ENCODE assay signal across 8 mouse cellular contexts in genomic region chr10:119239969-119240721, GRCm38 (mm10). TPM values are rescaled to one million over a fixed set of nuclear protein-coding genes. Genes with fewer than 3 reads are reported as not detected.
A peak's percentile ranks its signal among the peaks of the same experiment; 100 is the strongest.
DNase-seq lines count a peak whose midpoint lies in the region; ATAC-seq and TF ChIP-seq lines count a peak whose summit lies in the region.

TSS of gene Cand1 (minus strand) at chr10:119240055.

- peak within 1 kb of the TSS; percentile 85 for H3K4me2 ChIP-seq in heart, embryonic 11.5 days
- peak within 1 kb of the TSS; percentile 61 for H3K4me2 ChIP-seq in kidney, embryonic 16.5 days (replicated peaks; ENCODE audit: low read depth, low read length)
- peak within 1 kb of the TSS; percentile 100 for H3K4me2 ChIP-seq in myocyte (ENCODE audit: low read depth)

- H3K4me3 ChIP-seq in C2C12 (ENCODE audit: insufficient read depth, poor library complexity, severe bottlenecking) (peak within 1 kb of the TSS; percentile 83), myocyte (peak within 1 kb of the TSS; percentile 66)
- H3K4me3 ChIP-seq in erythroblast, embryonic 14.5 days (replicated peaks) = peak within 1 kb of the TSS; percentile 97
- H3K4me3 ChIP-seq in heart, embryonic 11.5 days (ENCODE audit: low read depth, low read length) = peak within 1 kb of the TSS; percentile 99
- peak within 1 kb of the TSS; percentile 97 for H3K4me3 ChIP-seq in kidney, embryonic 16.5 days (ENCODE audit: low read length)
- H3K4me3 ChIP-seq in liver, adult 2 months (ENCODE audit: insufficient read depth, low read depth, low read length) = peak within 1 kb of the TSS; percentile 89

- H3K79me2 ChIP-seq in C2C12 (ENCODE audit: control insufficient read depth, insufficient read depth) (peaks cover 47% of the 10 kb centered on the region), myocyte (ENCODE audit: control insufficient read depth, insufficient read depth) (peaks cover 44% of the 10 kb centered on the region)
- peaks cover 21% of the 10 kb centered on the region; the same call in 1 of the 2 replicates for H3K79me2 ChIP-seq in liver, adult 2 months (ENCODE audit: control insufficient read depth, insufficient read depth, low read length)

- no peaks in the 10 kb centered on the region for H3K9me3 ChIP-seq in erythroblast, embryonic 14.5 days (ENCODE audit: control insufficient read depth, low read length)
- H3K9me3 ChIP-seq in heart, embryonic 11.5 days (replicated peaks; ENCODE audit: control insufficient read depth, low read length) = no peaks in the 10 kb centered on the region
- no peaks in the 10 kb centered on the region for H3K9me3 ChIP-seq in kidney, embryonic 16.5 days (ENCODE audit: low read length)

- peak; percentile 99 for ATAC-seq in heart, embryonic 11.5 days (replicated peaks; ENCODE audit: insufficient number of reproducible peaks, low FRiP score, low TSS enrichment)
- peak; percentile 99 for ATAC-seq in kidney, embryonic 16.5 days (ENCODE audit: low FRiP score, low TSS enrichment)

- H3ac ChIP-seq in C2C12 (ENCODE audit: control insufficient read depth, insufficient read length, low read depth) (peak within 1 kb of the TSS; percentile 99), myocyte (ENCODE audit: control insufficient read depth, insufficient read length) (peak within 1 kb of the TSS; percentile 95)

- H3K79me3 ChIP-seq in C2C12 (ENCODE audit: low read depth) = peaks cover 41% of the 10 kb centered on the region

- peaks cover 23% of the 10 kb centered on the region for H3K4me1 ChIP-seq in erythroblast, embryonic 14.5 days (ENCODE audit: control insufficient read depth)
- peaks cover 10% of the 10 kb centered on the region for H3K4me1 ChIP-seq in heart, embryonic 11.5 days (ENCODE audit: control insufficient read depth, insufficient read depth, low read length)
- peaks cover 17% of the 10 kb centered on the region for H3K4me1 ChIP-seq in kidney, embryonic 16.5 days (ENCODE audit: insufficient read depth, low read length)
- H3K4me1 ChIP-seq in liver, adult 2 months (ENCODE audit: control insufficient read depth, insufficient read depth, low read length) = peaks cover 3% of the 10 kb centered on the region

- TF ChIP-seq CTCF in C2C12 (IDR thresholded peaks at IDR 0.05; ENCODE audit: control insufficient read depth, insufficient read depth, insufficient read length) = no peak
- TF ChIP-seq CTCF in brain, embryonic 14.5 days (IDR thresholded peaks at IDR 0.05; ENCODE audit: borderline replicate concordance, extremely low read depth, insufficient read depth, insufficient read length) = no peak
- TF ChIP-seq CTCF in liver, adult 2 months (IDR thresholded peaks at IDR 0.05; ENCODE audit: low read depth, low read length) = no peak

- peak within 1 kb of the TSS; percentile 98 for H3K27ac ChIP-seq in heart, embryonic 11.5 days (ENCODE audit: low read depth, low read length)
- H3K27ac ChIP-seq in kidney, embryonic 16.5 days (ENCODE audit: low read length) = peak within 1 kb of the TSS; percentile 99
- H3K27ac ChIP-seq in liver, adult 2 months (replicated peaks; ENCODE audit: insufficient read depth, low read depth, low read length) = peak within 1 kb of the TSS; percentile 89

- peak; percentile 99 for DNase-seq in brain, embryonic 14.5 days (ENCODE audit: low read depth)
- peak; percentile 99 for DNase-seq in liver, adult 2 months (ENCODE audit: extremely low read depth, low read depth, low spot score)
- peak; percentile 99 for DNase-seq in splenic B cell, adult 2 months (ENCODE audit: low read depth, low spot score)

- WGBS in heart, embryonic 11.5 days (ENCODE audit: insufficient replicate concordance) = under 1% methylated on average over 57 of the region's 67 CpGs
- WGBS in kidney, embryonic 16.5 days = under 1% methylated on average over 66 of the region's 67 CpGs
- WGBS in liver, adult 2 months = under 1% methylated on average over 65 of the region's 67 CpGs

- H3K27me3 ChIP-seq in C2C12 (ENCODE audit: control insufficient read depth, insufficient read depth, insufficient read length) (no peaks in the 10 kb centered on the region), myocyte (ENCODE audit: control insufficient read depth, insufficient read depth, insufficient read length) (no peaks in the 10 kb centered on the region)
- no peaks in the 10 kb centered on the region for H3K27me3 ChIP-seq in erythroblast, embryonic 14.5 days (ENCODE audit: control insufficient read depth)
- no peaks in the 10 kb centered on the region for H3K27me3 ChIP-seq in heart, embryonic 11.5 days (ENCODE audit: control insufficient read depth, insufficient read depth, low read length)
- no peaks in the 10 kb centered on the region for H3K27me3 ChIP-seq in kidney, embryonic 16.5 days (ENCODE audit: insufficient read depth, low read length)
- no peaks in the 10 kb centered on the region for H3K27me3 ChIP-seq in liver, adult 2 months (ENCODE audit: control insufficient read depth, insufficient read depth, low read length)
- H3K27me3 ChIP-seq in splenic B cell, adult 2 months (ENCODE audit: control insufficient read depth, insufficient read depth, low read length, poor library complexity, severe bottlenecking) = no peaks in the 10 kb centered on the region

- H3K9ac ChIP-seq in heart, embryonic 11.5 days (ENCODE audit: low read depth, low read length) = peak within 1 kb of the TSS; percentile 90
- H3K9ac ChIP-seq in kidney, embryonic 16.5 days (replicated peaks; ENCODE audit: low read length) = peak within 1 kb of the TSS; percentile 98
- H3K9ac ChIP-seq in liver, adult 2 months (ENCODE audit: low read depth, low read length) = peak within 1 kb of the TSS; percentile 97

- peak; percentile 94; the same call in 1 of the 2 replicates for TF ChIP-seq POLR2A in brain, embryonic 14.5 days (IDR thresholded peaks at IDR 0.05; ENCODE audit: borderline replicate concordance, extremely low read depth, insufficient read depth, insufficient read length, poor library complexity, severe bottlenecking)
- peak; percentile 84 for TF ChIP-seq POLR2A in liver, adult 2 months (IDR thresholded peaks at IDR 0.05; ENCODE audit: extremely low read depth, insufficient read depth, low read length)
- peak; percentile 92 for TF ChIP-seq POLR2A in myocyte (IDR thresholded peaks at IDR 0.05; ENCODE audit: insufficient read length, low read depth)

- H3K36me3 ChIP-seq in C2C12 (ENCODE audit: control insufficient read depth, insufficient read depth) = peaks cover 29% of the 10 kb centered on the region
- peaks cover 12% of the 10 kb centered on the region for H3K36me3 ChIP-seq in erythroblast, embryonic 14.5 days (ENCODE audit: control insufficient read depth)
- peaks cover 4% of the 10 kb centered on the region; the same call in 1 of the 2 replicates for H3K36me3 ChIP-seq in heart, embryonic 11.5 days (ENCODE audit: control insufficient read depth, insufficient read depth, low read length)
- H3K36me3 ChIP-seq in kidney, embryonic 16.5 days (ENCODE audit: insufficient read depth, low read length) = peaks cover 7% of the 10 kb centered on the region; the same call in 1 of the 2 replicates
- H3K36me3 ChIP-seq in liver, adult 2 months (ENCODE audit: control insufficient read depth, insufficient read depth, low read length) = no peaks in the 10 kb centered on the region; the same call in 1 of the 2 replicates
- no peaks in the 10 kb centered on the region for H3K36me3 ChIP-seq in myocyte (ENCODE audit: control insufficient read depth, insufficient read depth)
- H3K36me3 ChIP-seq in splenic B cell, adult 2 months (ENCODE audit: control insufficient read depth, insufficient read depth, low read length, poor library complexity, severe bottlenecking) = no peaks in the 10 kb centered on the region

TF ChIP-seq in C2C12, 6 proteins besides CTCF, POLR2A, EP300 and RAD21:
- no peak for TF ChIP-seq MYOD1 (IDR thresholded peaks at IDR 0.05; ENCODE audit: control insufficient read depth, insufficient read length, low read depth)
- TF ChIP-seq MYOG (IDR thresholded peaks at IDR 0.05; ENCODE audit: control insufficient read depth, extremely low read depth, insufficient read length) = no peak
- TF ChIP-seq USF1 (IDR thresholded peaks at IDR 0.05; ENCODE audit: low read depth) = peak; percentile 62
- no peak for TF ChIP-seq FOSL1 (IDR thresholded peaks at IDR 0.05; ENCODE audit: insufficient read depth, low read length, poor library complexity, severe bottlenecking)
- no peak for TF ChIP-seq CEBPB (IDR thresholded peaks at IDR 0.05; ENCODE audit: low read depth)
- TF ChIP-seq MAX (IDR thresholded peaks at IDR 0.05) = peak; percentile 95

TF ChIP-seq in myocyte, 11 proteins besides CTCF, POLR2A, EP300 and RAD21:
- no peak for TF ChIP-seq TCF12 (IDR thresholded peaks at IDR 0.05; ENCODE audit: insufficient read depth, poor library complexity, severe bottlenecking)
- TF ChIP-seq MAX (IDR thresholded peaks at IDR 0.05; ENCODE audit: low read depth) = peak; percentile 81
- peak in 1 of 3 experiments; percentile 41 for TF ChIP-seq MYOD1 (IDR thresholded peaks at IDR 0.05; ENCODE audit: control insufficient read depth in 1 of 3, insufficient read length in 2 of 3, low read depth in 2 of 3)
- no peak for TF ChIP-seq REST (IDR thresholded peaks at IDR 0.05; ENCODE audit: insufficient read depth, insufficient read length)
- no peak for TF ChIP-seq TCF3 (IDR thresholded peaks at IDR 0.05; ENCODE audit: insufficient read length, low read depth)
- TF ChIP-seq USF1 (IDR thresholded peaks at IDR 0.05; ENCODE audit: low read depth) = peak; percentile 73
- peak; percentile 64 for TF ChIP-seq SRF (IDR thresholded peaks at IDR 0.05; ENCODE audit: control insufficient read depth, insufficient read length, low read depth)
- no peak for TF ChIP-seq MYOG (IDR thresholded peaks at IDR 0.05; ENCODE audit: control insufficient read depth in 1 of 3, insufficient read depth in 1 of 3, insufficient read length in 2 of 3, low read depth in 2 of 3)
- TF ChIP-seq CEBPB (IDR thresholded peaks at IDR 0.05; ENCODE audit: insufficient read depth, poor library complexity, severe bottlenecking) = no peak
- peak; percentile 57 for TF ChIP-seq E2F4 (IDR thresholded peaks at IDR 0.05; ENCODE audit: insufficient read depth)
- peak; percentile 92 for TF ChIP-seq POLR2AphosphoS2 (IDR thresholded peaks at IDR 0.05; ENCODE audit: insufficient read length, low read depth)

RNA-seq across cellular contexts. Expression of gene Cand1, which starts in this region (rescaled TPM):
- 55.5 TPM for polyA plus RNA-seq in C2C12 (2012; fragmentation: generic; extraction: Trizol)
- 60.5 and 70.5 TPM in 2 replicates for polyA plus RNA-seq in brain, embryonic 14.5 days (2012; rRNA removed)
- polyA plus RNA-seq in erythroblast, embryonic 14.5 days (2012) = 0.46 and 0.50 TPM in 2 replicates
- polyA plus RNA-seq in heart, embryonic 11.5 days (2014; fragmentation: Nextera tagmentation; extraction: Ambion mirVana) = 66.3 and 78.8 TPM in 2 replicates
- 50.7 and 60.3 TPM in 2 replicates for polyA plus RNA-seq in kidney, embryonic 16.5 days (2015; fragmentation: Nextera tagmentation; extraction: Ambion mirVana)
- total RNA-seq in liver, adult 2 months (2014; rRNA removed) = 30.2 and 34.9 TPM in 2 replicates
- 15.2 and 17.7 TPM in 2 replicates for polyA plus RNA-seq in liver, adult 2 months (2012; rRNA removed)
- polyA plus RNA-seq in myocyte (2012; fragmentation: generic; extraction: Trizol) = 30.8 TPM

Comparison
In these comparisons a context has a peak if more than half of its experiments do, and no peak if none do; other contexts are left out.
1. Peak in every context shown above with its lines: DNase-seq, ATAC-seq, H3K4me3 ChIP-seq and H3K27ac ChIP-seq.
2. RNA of gene Cand1 (polyA plus RNA-seq): 60.5 to 70.5 TPM in brain, embryonic 14.5 days, 66.3 to 78.8 TPM in heart, embryonic 11.5 days, 55.5 TPM in C2C12 (single experiment), 50.7 to 60.3 TPM in kidney, embryonic 16.5 days, 30.8 TPM in myocyte (single experiment) and 15.2 to 17.7 TPM in liver, adult 2 months; 0.46 to 0.50 TPM in erythroblast, embryonic 14.5 days; every median in the first group is over 10 times any median in the second.